Mouse (Mus musculus) liver, embryonic 16.5 days (tissue): ENCODE measurements around the gene Asb17. TPM values are rescaled to one million over a fixed set of nuclear protein-coding genes. Genes with fewer than 3 reads are reported as not detected.
"Not testable (repeated sequence)": the region's sequence is repeated elsewhere in the genome, so short reads cannot be mapped to it uniquely, and the experiment has no call there.

Experiments
- ATAC-seq: fragments of 200-750 bp; cut with Nextera tagmentation; 2 replicates; pipeline ENCODE4 v1.8.0; 2017; ENCODE audit warnings: low read depth, mild to moderate bottlenecking, moderate number of reproducible peaks, moderate library complexity
- H3K27ac ChIP-seq: fragments of 300-500 bp; sonication (generic); 2 replicates; pipeline ENCODE4 v1.5.1; 2014; ENCODE audit warnings: mild to moderate bottlenecking, low read length
- H3K27me3 ChIP-seq: fragments of 300-500 bp; sonication (generic); 2 replicates; pipeline ENCODE4 v1.6.1; 2014; ENCODE audit warnings: low read depth, low read length, mixed read lengths; ENCODE audit not compliant: control insufficient read depth, insufficient read depth
- H3K36me3 ChIP-seq: fragments of 300-500 bp; sonication (generic); 2 replicates; pipeline ENCODE4 v1.6.1; 2014; ENCODE audit warnings: mild to moderate bottlenecking; ENCODE audit not compliant: control insufficient read depth, insufficient read depth
- H3K4me1 ChIP-seq: fragments of 300-500 bp; sonication (generic); 2 replicates; pipeline ENCODE4 v1.6.1; 2014; ENCODE audit warnings: low read depth, low read length, mixed read lengths; ENCODE audit not compliant: control insufficient read depth
- H3K4me2 ChIP-seq: fragments of 300-500 bp; sonication (generic); 2 replicates; pipeline ENCODE4 v1.6.1; 2014; ENCODE audit warnings: low read depth, low read length, mixed read lengths
- H3K4me3 ChIP-seq: fragments of 300-500 bp; sonication (generic); 2 replicates; pipeline ENCODE4 v1.5.1; 2014; ENCODE audit warnings: low read depth, mild to moderate bottlenecking, low read length
- H3K9ac ChIP-seq: fragments of 300-500 bp; sonication (generic); 2 replicates; pipeline ENCODE4 v1.6.1; 2014; ENCODE audit warnings: low read depth, low read length
- H3K9me3 ChIP-seq: fragments of 300-500 bp; sonication (generic); replicated peaks from 2 replicates; pipeline ENCODE4 v1.6.1; 2016; ENCODE audit warnings: low read length; ENCODE audit not compliant: control insufficient read depth
- WGBS: fragments of 180-500 bp; shearing (Covaris S2); extraction: QIAGEN DNeasy Blood & Tissue Kit; methylation state at CpG from one replicate; pipeline ENCODE4 v1.1.7; 2014; ENCODE audit not compliant: insufficient replicate concordance; 5-methylcytosine and 5-hydroxymethylcytosine counted together
- polyA plus RNA-seq: library from polyadenylated mRNA; unstranded; fragments of >200 nt; fragmentation: Nextera tagmentation; extraction: Ambion mirVana; gene quantifications from 2 replicates; pipeline ENCODE4 v1.2.1, GENCODE M21; 2015

Asb17 gene
- polyA plus RNA-seq, 1 experiment from 2014 or later, result 2.2 TPM

GRCm38 (mm10) chr3:153860392-153860791, 16.4 kb downstream of the Asb17 start:
- H3K4me1 ChIP-seq, result peaks cover 21% of the 10 kb centered on the region
- H3K4me3 ChIP-seq, H3K36me3 ChIP-seq, H3K27me3 ChIP-seq, H3K9ac ChIP-seq, H3K9me3 ChIP-seq: not testable (repeated sequence)
- peak; percentile 85 for ATAC-seq
- peak overlapping the region; percentile 20; the same call in 1 of the 2 replicates for H3K4me2 ChIP-seq
- 55% methylated on average over 8 of the region's 8 CpGs for WGBS
- H3K27ac ChIP-seq, result peak overlapping the region; percentile 67

DNA sequence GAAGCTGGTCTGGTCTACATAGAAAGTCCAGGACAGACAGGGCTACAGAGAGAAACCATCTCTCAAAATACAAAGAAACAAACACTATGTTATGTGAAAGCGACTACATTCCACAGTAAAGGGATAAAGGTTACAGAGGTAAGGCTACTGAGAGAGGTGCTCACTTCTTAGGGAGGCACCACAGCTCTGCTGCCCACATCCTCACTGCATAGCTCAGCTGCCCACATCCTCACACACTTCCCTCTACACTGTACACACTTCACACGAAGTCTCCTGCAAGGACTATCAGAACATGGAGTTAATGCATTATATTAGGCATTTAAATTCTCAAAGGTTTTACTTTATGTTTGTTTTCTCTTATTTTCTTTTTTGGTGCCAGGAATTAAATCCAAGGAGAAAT, 19.8 kb downstream of the Asb17 start:
- no peak overlapping the region for H3K27ac ChIP-seq
- H3K36me3 ChIP-seq, result no peaks in the 10 kb centered on the region
- H3K27me3 ChIP-seq, result no peaks in the 10 kb centered on the region
- H3K9me3 ChIP-seq, result no peaks in the 10 kb centered on the region
- no peak overlapping the region for H3K4me3 ChIP-seq
- H3K4me2 ChIP-seq, result no peak overlapping the region
- 40% methylated on average over 2 of the region's 2 CpGs for WGBS
- peaks cover 18% of the 10 kb centered on the region for H3K4me1 ChIP-seq
- no peak overlapping the region for H3K9ac ChIP-seq
- no peak for ATAC-seq

DNA sequence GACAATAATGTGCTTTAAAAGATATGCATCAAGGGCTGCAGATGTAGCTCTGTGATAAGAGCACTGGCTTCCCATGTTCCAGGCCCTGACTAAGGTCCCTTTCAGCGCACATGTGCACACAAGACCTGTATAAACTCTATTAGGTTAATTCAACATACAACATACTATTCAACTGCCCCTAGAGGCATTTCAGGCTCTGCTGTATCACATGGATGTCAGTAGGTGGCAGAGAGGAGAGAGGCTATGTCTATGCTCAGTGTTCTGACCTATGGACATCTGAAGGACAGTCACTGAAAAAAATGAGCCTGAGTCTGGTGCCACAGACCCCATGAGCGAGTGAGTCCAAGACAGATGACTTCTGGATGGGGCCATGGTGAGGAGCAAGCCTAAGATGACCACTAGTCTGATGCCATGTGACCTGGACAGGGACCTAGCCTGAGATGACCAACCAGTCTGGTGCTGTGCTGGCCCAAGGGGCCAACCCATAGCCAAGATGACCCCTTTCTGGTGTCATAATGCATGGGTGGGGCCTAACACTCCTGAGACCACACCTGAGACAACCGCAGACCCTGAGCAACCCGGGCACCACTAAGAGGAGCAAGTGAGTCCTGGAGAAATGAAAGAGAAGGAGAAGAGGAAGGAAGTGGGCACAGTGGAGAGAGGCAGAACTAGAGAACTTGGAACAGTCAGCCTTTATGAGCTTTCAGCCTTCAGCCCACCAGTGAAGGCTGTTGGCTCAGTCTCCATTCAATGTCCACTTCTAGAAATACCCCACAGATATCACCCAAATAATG, 20.8 kb downstream of the Asb17 start:
- H3K4me3 ChIP-seq, result no peak overlapping the region
- H3K4me1 ChIP-seq, result peaks cover 9% of the 10 kb centered on the region
- H3K4me2 ChIP-seq, result no peak overlapping the region
- no peak overlapping the region for H3K27ac ChIP-seq
- peak; percentile 17 for ATAC-seq
- H3K9ac ChIP-seq, result no peak overlapping the region
- H3K27me3 ChIP-seq, result no peaks in the 10 kb centered on the region
- H3K36me3 ChIP-seq, result no peaks in the 10 kb centered on the region
- 42% methylated on average over 4 of the region's 4 CpGs for WGBS
- no peaks in the 10 kb centered on the region for H3K9me3 ChIP-seq

- H3K9me3 ChIP-seq, result no peaks in the 10 kb centered on the region
- no peak overlapping the region for H3K27ac ChIP-seq
- no peak for ATAC-seq
- H3K36me3 ChIP-seq, result no peaks in the 10 kb centered on the region
- no peak overlapping the region for H3K9ac ChIP-seq
- no peak overlapping the region for H3K4me2 ChIP-seq
- no peaks in the 10 kb centered on the region for H3K4me1 ChIP-seq
- no peak overlapping the region for H3K4me3 ChIP-seq
- no peaks in the 10 kb centered on the region for H3K27me3 ChIP-seq
- 69% methylated on average over 14 of the region's 14 CpGs for WGBS
These were observed 23.4 kb downstream of the Asb17 start for GRCm38 (mm10) chr3:153867149-153868136.

DNA sequence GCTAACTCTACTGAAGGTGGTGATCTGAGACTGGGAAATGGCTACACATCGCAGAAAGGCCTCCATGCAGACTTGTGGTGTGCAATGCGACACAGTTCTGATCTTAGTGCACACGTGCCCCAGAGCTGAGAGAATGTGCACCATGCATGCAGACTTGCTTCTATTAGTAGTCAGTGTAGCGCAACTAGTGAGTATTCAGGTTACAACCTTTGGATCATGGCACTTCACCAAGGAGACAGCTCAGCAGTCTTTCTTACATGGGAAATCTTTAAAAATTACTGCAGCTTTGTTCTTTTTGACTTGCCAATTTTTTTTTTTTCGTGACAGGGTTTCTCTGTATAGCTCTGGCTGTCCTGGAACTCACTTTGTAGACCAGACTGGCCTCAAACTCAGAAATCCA, 27.4 kb downstream of the Asb17 start:
- Histone ChIP-seq H3K27me3 (no peaks in the 10 kb centered on the region), H3K36me3 (no peaks in the 10 kb centered on the region), H3K27ac (no peak overlapping the region), H3K9ac (no peak overlapping the region), H3K4me3 (no peak overlapping the region), H3K9me3 (no peaks in the 10 kb centered on the region), H3K4me2 (no peak overlapping the region), H3K4me1 (no peaks in the 10 kb centered on the region)
- 69% methylated on average over 5 of the region's 5 CpGs for WGBS
- no peak for ATAC-seq

- Histone ChIP-seq H3K4me2 (no peak overlapping the region), H3K36me3 (no peaks in the 10 kb centered on the region), H3K27ac (no peak overlapping the region), H3K4me3 (no peak overlapping the region), H3K4me1 (peaks cover 13% of the 10 kb centered on the region), H3K27me3 (no peaks in the 10 kb centered on the region), H3K9me3 (no peaks in the 10 kb centered on the region), H3K9ac (no peak overlapping the region)
- ATAC-seq, result no peak
These were observed 42.3 kb downstream of the Asb17 start for GRCm38 (mm10) chr3:153886296-153886695.

- Histone ChIP-seq H3K36me3 (no peaks in the 10 kb centered on the region), H3K27me3 (no peaks in the 10 kb centered on the region), H3K9ac (no peak overlapping the region; the same call in 1 of the 2 replicates), H3K4me1 (peaks cover 13% of the 10 kb centered on the region), H3K9me3 (no peaks in the 10 kb centered on the region), H3K27ac (no peak overlapping the region), H3K4me3 (no peak overlapping the region), H3K4me2 (no peak overlapping the region)
- WGBS, result 26% methylated on average over 6 of the region's 6 CpGs
- peak; percentile 88 for ATAC-seq
These were observed 44.1 kb downstream of the Asb17 start for GRCm38 (mm10) chr3:153888141-153888540.

DNA sequence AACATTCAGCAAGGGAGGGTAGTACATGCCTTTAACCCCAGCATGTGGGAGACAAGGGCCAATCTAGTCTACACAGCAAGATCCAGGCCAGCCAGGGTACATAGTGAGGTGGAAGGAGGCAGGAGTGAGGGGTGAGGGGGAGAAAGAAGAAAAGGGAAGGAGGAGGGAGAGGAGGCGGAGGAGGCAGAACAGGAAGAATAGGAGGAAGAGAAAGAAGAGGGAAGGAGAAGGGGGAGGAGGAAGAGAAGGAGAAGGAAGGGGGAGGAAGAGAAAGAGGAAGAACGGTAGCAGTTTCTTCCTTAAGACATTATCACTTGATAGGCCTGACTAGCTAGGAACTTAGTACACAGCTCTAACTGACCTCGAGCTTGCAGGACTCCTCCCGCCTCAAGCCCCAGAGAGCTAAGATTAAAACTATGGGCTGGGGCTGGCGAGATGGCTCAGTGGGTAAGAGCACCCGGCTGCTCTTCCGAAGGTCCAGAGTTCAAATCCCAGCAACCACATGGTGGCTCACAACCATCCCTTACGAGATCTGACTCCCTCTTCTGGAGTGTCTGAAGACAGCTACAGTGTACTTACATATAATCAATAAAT, 45.3 kb downstream of the Asb17 start:
- Histone ChIP-seq H3K4me2 (no peak overlapping the region), H3K9ac (no peak overlapping the region), H3K27me3 (no peaks in the 10 kb centered on the region), H3K9me3 (no peaks in the 10 kb centered on the region), H3K27ac (no peak overlapping the region), H3K36me3 (no peaks in the 10 kb centered on the region), H3K4me3 (no peak overlapping the region), H3K4me1 (peaks cover 13% of the 10 kb centered on the region)
- ATAC-seq, result no peak
- 47% methylated on average over 7 of the region's 8 CpGs for WGBS
